Mouse (Mus musculus) left cerebral cortex, adult 11 months (tissue): ENCODE data around the gene Sp110.
"Not testable (repeated sequence)": the region's sequence is repeated elsewhere in the genome, so short reads cannot be mapped to it uniquely, and the experiment has no call there.

Experiments used
- DNase-seq: peaks from one replicate; pipeline ENCODE4 v3.0.0; 2022; ENCODE audit warnings: low spot score

The Sp110 gene

GRCm38 (mm10) chr1:85546442-85546841, 52.2 kb downstream of the Sp110 start:
- not testable (repeated sequence) for DNase-seq

GRCm38 (mm10) chr1:85543818-85544217, 54.8 kb downstream of the Sp110 start:
- DNase-seq: not testable (repeated sequence)

- not testable (repeated sequence) for DNase-seq
Measured at GRCm38 (mm10) chr1:85528451-85529110, 70.0 kb downstream of the Sp110 start.
